Mouse (Mus musculus): ENCODE data around the gene Mrpl49. TPM values are rescaled to one million over a fixed set of nuclear protein-coding genes. Genes with fewer than 3 reads are reported as not detected.

Mrpl49 gene
- polyA plus RNA-seq, 1 experiment from 2014 or later = 29.6 TPM

- Histone ChIP-seq H3K4me1 (ENCODE audit: insufficient read depth) (peaks cover 36% of the 10 kb centered on the region), H3K27ac (ENCODE audit: low read depth) (no peak overlapping the region; the same call in 1 of the 2 replicates), H3K4me3 (ENCODE audit: low read depth, low read length) (peak overlapping the region; percentile 32; the same call in 1 of the 2 replicates), H3K27me3 (ENCODE audit: insufficient read depth, low read length) (no peaks in the 10 kb centered on the region), H3K4me2 (ENCODE audit: low read depth, low read length) (peak overlapping the region; percentile 7; the same call in 1 of the 2 replicates), H3K36me3 (replicated peaks; ENCODE audit: insufficient read depth, low read length) (no peaks in the 10 kb centered on the region), H3K9ac (replicated peaks) (no peak overlapping the region), H3K9me3 (ENCODE audit: low read length) (no peaks in the 10 kb centered on the region)
- DNase-seq (peak; percentile 93), ATAC-seq (peak; percentile 46)
- TF ChIP-seq EP300 (IDR thresholded peaks at IDR 0.05; ENCODE audit: low read depth) (0 out of 2 replicates have a peak, but pooled peaks have one; percentile 25), CTCF (IDR thresholded peaks at IDR 0.05; ENCODE audit: low read depth) (peak; percentile 98)
- WGBS (ENCODE audit: insufficient replicate concordance) = 23% methylated on average over 15 of the region's 15 CpGs
Measured at GRCm38 (mm10) chr19:6018142-6019089, 39.2 kb downstream of the Mrpl49 start.

- TF ChIP-seq CTCF (IDR thresholded peaks at IDR 0.05; ENCODE audit: low read depth) (peak; percentile 50), EP300 (IDR thresholded peaks at IDR 0.05; ENCODE audit: low read depth) (no peak)
Measured at GRCm38 (mm10) chr19:6016532-6016931, 41.1 kb downstream of the Mrpl49 start.

DNA sequence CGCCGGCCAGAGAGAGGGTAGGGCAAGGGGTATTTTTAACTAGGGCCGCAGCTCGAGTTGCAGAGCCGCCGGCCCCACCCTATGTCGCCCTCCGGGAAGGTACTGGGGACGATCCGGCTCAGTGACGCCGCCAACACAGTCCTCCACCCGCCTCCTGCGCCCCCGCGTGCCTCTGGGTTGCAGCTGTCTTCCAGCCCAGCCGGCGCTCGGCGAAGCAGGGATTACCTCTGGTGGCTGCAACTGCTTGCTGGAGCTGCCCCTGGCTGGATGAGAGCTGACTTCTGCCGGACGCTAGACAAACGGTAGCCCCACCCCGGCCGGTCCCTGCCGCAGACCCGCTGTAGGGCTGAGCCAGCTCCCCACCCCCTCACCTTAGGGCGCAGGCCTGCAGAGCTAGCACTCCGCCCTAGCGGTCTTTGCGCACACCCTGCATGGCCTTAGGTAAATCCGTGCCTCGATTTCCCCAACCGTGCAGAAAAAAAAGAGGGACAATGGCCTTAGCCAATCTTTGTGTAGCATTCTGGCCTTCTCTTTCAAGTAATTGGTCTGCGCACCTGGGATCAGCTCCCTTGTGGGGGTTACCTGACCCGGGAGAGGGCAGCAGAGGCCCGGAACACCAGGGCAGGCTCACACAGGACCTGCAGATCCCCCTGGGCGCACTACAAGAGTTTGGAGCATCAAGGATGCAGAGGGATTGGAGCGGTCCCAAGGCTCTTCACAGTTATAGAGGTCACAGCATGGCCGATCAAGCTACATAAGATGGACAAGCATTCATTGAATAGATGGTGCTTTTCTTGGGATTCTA is 41.9 kb downstream of the Mrpl49 start, which contains the start of gene Capn1:
Gene Capn1, minus strand, starts transcription at position 387 of the 805 bp plus-strand sequence.
- Histone ChIP-seq H3K27me3 (ENCODE audit: insufficient read depth, low read length) (no peaks in the 10 kb centered on the region), H3K4me3 (ENCODE audit: low read depth, low read length) (peak within 1 kb of the TSS; percentile 66), H3K27ac (ENCODE audit: low read depth) (peak within 1 kb of the TSS; percentile 87), H3K9ac (replicated peaks) (peak within 1 kb of the TSS; percentile 80), H3K4me1 (ENCODE audit: insufficient read depth) (peaks cover 36% of the 10 kb centered on the region), H3K9me3 (ENCODE audit: low read length) (no peaks in the 10 kb centered on the region), H3K36me3 (replicated peaks; ENCODE audit: insufficient read depth, low read length) (peaks cover 12% of the 10 kb centered on the region), H3K4me2 (ENCODE audit: low read depth, low read length) (peak within 1 kb of the TSS; percentile 93)
- WGBS (ENCODE audit: insufficient replicate concordance) = 5% methylated on average over 40 of the region's 40 CpGs
- peak; percentile 76 for ATAC-seq
- TF ChIP-seq EP300 (IDR thresholded peaks at IDR 0.05; ENCODE audit: low read depth) (no peak), CTCF (IDR thresholded peaks at IDR 0.05; ENCODE audit: low read depth) (peak; percentile 43)
- DNase-seq = peak; percentile 81

More at GRCm38 (mm10) chr19:6016532-6016931, 41.1 kb downstream of the Mrpl49 start:
- H3K4me1 ChIP-seq (ENCODE audit: insufficient read depth) = peaks cover 36% of the 10 kb centered on the region
- peak overlapping the region; percentile 93 for H3K4me2 ChIP-seq (ENCODE audit: low read depth, low read length)
- peak overlapping the region; percentile 80; the same call in 1 of the 2 replicates for H3K9ac ChIP-seq (replicated peaks)
- 54% methylated on average over 7 of the region's 7 CpGs for WGBS (ENCODE audit: insufficient replicate concordance)
- no peaks in the 10 kb centered on the region for H3K27me3 ChIP-seq (ENCODE audit: insufficient read depth, low read length)
- DNase-seq (no peak), ATAC-seq (no peak)
- H3K27ac ChIP-seq (ENCODE audit: low read depth) = no peak overlapping the region
- peak overlapping the region; percentile 66; the same call in 1 of the 2 replicates for H3K4me3 ChIP-seq (ENCODE audit: low read depth, low read length)
- H3K9me3 ChIP-seq (ENCODE audit: low read length) = no peaks in the 10 kb centered on the region
- peaks cover 5% of the 10 kb centered on the region for H3K36me3 ChIP-seq (replicated peaks; ENCODE audit: insufficient read depth, low read length)

GRCm38 (mm10) chr19:6014991-6015510 is 42.5 kb downstream of the Mrpl49 start:
- ATAC-seq (peak; percentile 88), DNase-seq (peak; percentile 86)
- TF ChIP-seq EP300 (IDR thresholded peaks at IDR 0.05; ENCODE audit: low read depth) (0 out of 2 replicates have a peak, but pooled peaks have one; percentile 53), CTCF (IDR thresholded peaks at IDR 0.05; ENCODE audit: low read depth) (no peak)
- Histone ChIP-seq H3K4me3 (ENCODE audit: low read depth, low read length) (peak overlapping the region; percentile 66), H3K9ac (replicated peaks) (peak overlapping the region; percentile 80), H3K36me3 (replicated peaks; ENCODE audit: insufficient read depth, low read length) (peaks cover 17% of the 10 kb centered on the region), H3K27ac (ENCODE audit: low read depth) (peak overlapping the region; percentile 87), H3K4me2 (ENCODE audit: low read depth, low read length) (peak overlapping the region; percentile 93), H3K4me1 (ENCODE audit: insufficient read depth) (peaks cover 36% of the 10 kb centered on the region), H3K9me3 (ENCODE audit: low read length) (no peaks in the 10 kb centered on the region), H3K27me3 (ENCODE audit: insufficient read depth, low read length) (no peaks in the 10 kb centered on the region)
- WGBS (ENCODE audit: insufficient replicate concordance) = 1% methylated on average over 15 of the region's 18 CpGs

DNA sequence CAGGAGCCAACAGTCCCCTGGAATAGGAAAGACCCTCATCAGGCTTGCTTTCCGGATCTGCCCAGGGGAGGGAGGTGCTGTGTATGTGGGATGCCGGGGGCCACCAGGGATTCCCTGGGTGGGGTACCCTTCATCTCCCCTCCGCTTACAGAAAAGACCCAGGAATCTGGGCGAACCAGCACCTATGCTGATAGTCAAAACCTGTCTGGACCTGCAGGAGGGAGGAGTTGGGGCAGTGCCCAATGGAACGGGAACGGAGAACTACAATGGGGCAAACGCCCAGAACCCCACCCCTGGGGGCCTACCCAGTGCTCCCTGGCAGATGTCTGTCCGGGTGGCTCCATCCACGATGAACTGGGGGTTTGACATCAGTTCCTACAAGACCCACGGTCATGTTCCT is 43.9 kb downstream of the Mrpl49 start:
- DNase-seq = no peak
- H3K27me3 ChIP-seq (ENCODE audit: insufficient read depth, low read length) = no peaks in the 10 kb centered on the region
- H3K4me1 ChIP-seq (ENCODE audit: insufficient read depth) = peaks cover 33% of the 10 kb centered on the region
- H3K9ac ChIP-seq (replicated peaks) = no peak overlapping the region
- no peak overlapping the region for H3K27ac ChIP-seq (ENCODE audit: low read depth)
- no peaks in the 10 kb centered on the region for H3K9me3 ChIP-seq (ENCODE audit: low read length)
- 84% methylated on average over 10 of the region's 10 CpGs for WGBS (ENCODE audit: insufficient replicate concordance)
- peak overlapping the region; percentile 66 for H3K4me3 ChIP-seq (ENCODE audit: low read depth, low read length)
- H3K36me3 ChIP-seq (replicated peaks; ENCODE audit: insufficient read depth, low read length) = peaks cover 20% of the 10 kb centered on the region
- TF ChIP-seq EP300 (IDR thresholded peaks at IDR 0.05; ENCODE audit: low read depth) (no peak), CTCF (IDR thresholded peaks at IDR 0.05; ENCODE audit: low read depth) (no peak)
- no peak for ATAC-seq
- peak overlapping the region; percentile 93 for H3K4me2 ChIP-seq (ENCODE audit: low read depth, low read length)

Measured in liver, postnatal 0 days (tissue).